Comparison of ENCODE assay signal across 17 mouse cellular contexts in genomic region chr1:36446106-36446824, GRCm38 (mm10). TPM values are rescaled to one million over a fixed set of nuclear protein-coding genes. Genes with fewer than 3 reads are reported as not detected.
A peak's percentile ranks its signal among the peaks of the same experiment; 100 is the strongest.
DNase-seq lines count a peak whose midpoint lies in the region; ATAC-seq and TF ChIP-seq lines count a peak whose summit lies in the region.
"Had no signal": no experiment of that assay in that cellular context is flagged by ENCODE, and none has a peak within 500 bp of the region (broad histone marks: within the 10 kb centered on the region; RNA-seq: fewer than 3 reads in every experiment).

No protein-coding gene starts in this region.

- no peaks in the 10 kb centered on the region for H3K27me3 ChIP-seq in lung, postnatal 0 days (replicated peaks; ENCODE audit: insufficient read depth, low read length)
- H3K27me3 ChIP-seq: limb, embryonic 15.5 days; neural tube, embryonic 15.5 days had no signal

- no peaks in the 10 kb centered on the region for H3K9me3 ChIP-seq in lung, postnatal 0 days (ENCODE audit: low read length)
- H3K9me3 ChIP-seq: embryonic facial prominence, embryonic 10.5 days; limb, embryonic 15.5 days; neural tube, embryonic 15.5 days had no signal

- TF ChIP-seq CTCF in lung, postnatal 0 days (IDR thresholded peaks at IDR 0.05), result no peak
- TF ChIP-seq CTCF in bone marrow macrophage, adult 2 months (IDR thresholded peaks at IDR 0.05; ENCODE audit: low read depth, low read length), result no peak

- WGBS in lung, postnatal 0 days, result 77% methylated on average over 5 of the region's 5 CpGs

- H3K9ac ChIP-seq in lung, postnatal 0 days (replicated peaks; ENCODE audit: low read depth), result no peak overlapping the region
- H3K9ac ChIP-seq: limb, embryonic 15.5 days had no signal

- no peak for ATAC-seq in lung, postnatal 0 days
- ATAC-seq in megakaryocyte, adult 5-6 weeks (ENCODE audit: poor library complexity, severe bottlenecking), result peak; percentile 69
- ATAC-seq in erythroblast, adult 5-6 weeks (replicated peaks; ENCODE audit: low FRiP score, poor library complexity, severe bottlenecking), result no peak

- no peak overlapping the region for H3K27ac ChIP-seq in lung, postnatal 0 days (ENCODE audit: low read length)
- peak overlapping the region; percentile 97 for H3K27ac ChIP-seq in bone marrow macrophage, adult 2 months (ENCODE audit: insufficient read depth, low read depth, low read length)

- H3K4me2 ChIP-seq in lung, postnatal 0 days (replicated peaks; ENCODE audit: low read depth, low read length), result no peak overlapping the region
- H3K4me2 ChIP-seq: heart, embryonic 11.5 days; limb, embryonic 15.5 days had no signal

- no peak overlapping the region for H3K4me3 ChIP-seq in lung, postnatal 0 days (ENCODE audit: low read depth, low read length)
- H3K4me3 ChIP-seq in bone marrow macrophage, adult 2 months (ENCODE audit: insufficient read depth, low read length), result no peak overlapping the region

- DNase-seq in lung, postnatal 0 days (ENCODE audit: low spot score), result peak; percentile 21
- DNase-seq in lung, postnatal 25 days (ENCODE audit: low spot score), result no peak
- peak; percentile 50 for DNase-seq in A20 (ENCODE audit: low read depth, low spot score)
- no peak for DNase-seq in right cerebral cortex, postnatal 10 days (ENCODE audit: low spot score in 2 of 2)
- DNase-seq: adrenal gland, postnatal 10 days; cerebellum, postnatal 14 days; gastrocnemius, postnatal 10 days; kidney, adult 2 months; kidney, postnatal 36 days; retina, postnatal 1 day had no signal

- no peak for TF ChIP-seq POLR2A in bone marrow macrophage, adult 2 months (IDR thresholded peaks at IDR 0.05; ENCODE audit: borderline replicate concordance, low read depth, low read length)

- no peak for TF ChIP-seq EP300 in lung, postnatal 0 days (IDR thresholded peaks at IDR 0.05)

- no peaks in the 10 kb centered on the region for H3K36me3 ChIP-seq in lung, postnatal 0 days (ENCODE audit: insufficient read depth, low read length)
- H3K36me3 ChIP-seq: limb, embryonic 15.5 days had no signal

- H3K4me1 ChIP-seq in lung, postnatal 0 days (ENCODE audit: insufficient read depth, low read depth, low read length), result no peaks in the 10 kb centered on the region
- H3K4me1 ChIP-seq in bone marrow macrophage, adult 2 months (ENCODE audit: control insufficient read depth, insufficient read depth, low read length), result peaks cover 18% of the 10 kb centered on the region

RNA-seq across cellular contexts. Expression of gene Lman2l, which starts 1.2 kb away (rescaled TPM):
- 15.9 and 25.1 TPM in 2 replicates for polyA plus RNA-seq in lung, postnatal 0 days (2015; fragmentation: Nextera tagmentation; extraction: Ambion mirVana)
- 38.9 and 40.8 TPM in 2 replicates for polyA plus RNA-seq in bone marrow macrophage, adult 2 months (2012; ENCODE audit: insufficient read depth, insufficient read length, missing spikeins)
- 23.9 and 25.4 TPM in 2 replicates for total RNA-seq in megakaryocyte, adult 5-6 weeks (2015)
- total RNA-seq in megakaryocyte, adult 5-6 weeks (2017), result 14.4 and 15.8 TPM in 2 replicates
- total RNA-seq in erythroblast, adult 5-6 weeks (2015; ENCODE audit: low replicate concordance), result 6.9 and 7.5 TPM in 2 replicates
- total RNA-seq in erythroblast, adult 5-6 weeks (2017; ENCODE audit: low replicate concordance), result 1.7 and 3.2 TPM in 2 replicates

RNA-seq across cellular contexts. Expression of gene Cnnm4, which starts 25.2 kb away (rescaled TPM):
- polyA plus RNA-seq in lung, postnatal 0 days (2015; fragmentation: Nextera tagmentation; extraction: Ambion mirVana), result 8.7 and 9.3 TPM in 2 replicates
- 7.3 and 8.5 TPM in 2 replicates for polyA plus RNA-seq in bone marrow macrophage, adult 2 months (2012; ENCODE audit: insufficient read depth, insufficient read length, missing spikeins)
- 17.8 and 22.7 TPM in 2 replicates for total RNA-seq in megakaryocyte, adult 5-6 weeks (2015)
- total RNA-seq in megakaryocyte, adult 5-6 weeks (2017), result 15.2 and 16.3 TPM in 2 replicates
- total RNA-seq in erythroblast, adult 5-6 weeks (2015; ENCODE audit: low replicate concordance), result 1.5 and 2.3 TPM in 2 replicates
- total RNA-seq in erythroblast, adult 5-6 weeks (2017; ENCODE audit: low replicate concordance), result 1.5 and 3.2 TPM in 2 replicates

Comparison
In these comparisons a context has a peak if more than half of its experiments do, and no peak if none do; other contexts are left out.
1. DNase-seq: peak in lung, postnatal 0 days (single experiment) and A20 (single experiment); none in lung, postnatal 25 days (single experiment) and right cerebral cortex, postnatal 10 days (0 of 2).